Mouse (Mus musculus): ENCODE results near the gene Atg7. TPM values are rescaled to one million over a fixed set of nuclear protein-coding genes. Genes with fewer than 3 reads are reported as not detected.
"Not testable (repeated sequence)": the region's sequence is repeated elsewhere in the genome, so short reads cannot be mapped to it uniquely, and the experiment has no call there.

The Atg7 gene
- polyA plus RNA-seq (2015; fragmentation: Nextera tagmentation; extraction: Ambion mirVana), result 20.8 and 23.7 TPM in 2 replicates

DNA sequence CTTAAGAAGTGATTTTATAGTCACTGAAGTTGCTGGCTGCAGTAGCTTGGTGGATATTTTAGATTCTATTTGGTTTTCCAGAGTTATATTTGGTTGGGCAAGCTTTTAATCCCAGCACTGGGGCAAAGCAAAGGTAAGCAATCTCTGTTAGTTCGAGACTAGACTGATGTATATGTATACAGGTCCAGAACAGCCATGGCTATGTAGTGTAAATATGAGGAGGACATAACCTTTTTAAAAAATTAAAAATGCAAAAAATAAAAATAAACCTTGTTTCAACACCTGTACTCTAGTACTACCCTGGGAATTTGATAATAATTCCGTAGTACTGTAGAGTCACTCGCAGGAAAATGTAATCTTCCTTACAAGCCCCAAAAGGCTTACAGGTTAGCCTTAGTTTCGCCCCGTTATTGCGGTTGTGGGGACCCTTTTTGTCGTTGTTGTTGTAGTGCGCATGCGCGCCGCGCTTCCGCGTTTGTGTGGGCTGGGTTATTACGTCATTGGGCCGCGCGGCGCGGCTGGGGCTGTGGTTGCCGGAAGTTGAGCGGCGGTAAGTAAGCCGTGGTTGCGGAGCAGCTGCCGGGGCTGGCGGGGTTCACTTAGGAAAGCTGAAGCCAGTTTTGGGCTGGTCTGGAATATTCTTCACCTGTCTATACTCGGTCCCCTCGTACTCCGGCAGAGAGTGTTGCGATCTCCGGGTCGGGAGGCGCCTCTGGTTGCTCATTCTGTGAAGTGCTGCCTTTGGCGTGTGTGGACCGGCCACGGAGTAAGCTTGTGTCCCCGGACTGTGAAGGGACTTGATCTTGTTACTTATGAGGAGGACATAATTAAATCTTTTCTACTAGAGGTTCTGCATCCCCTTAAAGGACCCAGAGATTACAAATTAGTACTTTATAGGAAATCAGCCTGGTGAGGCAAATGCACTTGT, at the start of gene Atg7:
Atg7 (plus strand) TSS at position 497 of the 928 bp plus-strand sequence.
- peak; percentile 89 for ATAC-seq (replicated peaks)
- no peaks in the 10 kb centered on the region for H3K36me3 ChIP-seq
- WGBS, result under 1% methylated on average over 38 of the region's 38 CpGs
- peak within 1 kb of the TSS; percentile 89 for H3K4me3 ChIP-seq
- H3K4me1 ChIP-seq, result peaks cover 7% of the 10 kb centered on the region
- no peaks in the 10 kb centered on the region for H3K27me3 ChIP-seq
- peak within 1 kb of the TSS; percentile 89 for H3K4me2 ChIP-seq (replicated peaks)
- peak within 1 kb of the TSS; percentile 67 for H3K9ac ChIP-seq (replicated peaks)
- H3K9me3 ChIP-seq, result no peaks in the 10 kb centered on the region
- H3K27ac ChIP-seq (replicated peaks), result peak within 1 kb of the TSS; percentile 73

DNA sequence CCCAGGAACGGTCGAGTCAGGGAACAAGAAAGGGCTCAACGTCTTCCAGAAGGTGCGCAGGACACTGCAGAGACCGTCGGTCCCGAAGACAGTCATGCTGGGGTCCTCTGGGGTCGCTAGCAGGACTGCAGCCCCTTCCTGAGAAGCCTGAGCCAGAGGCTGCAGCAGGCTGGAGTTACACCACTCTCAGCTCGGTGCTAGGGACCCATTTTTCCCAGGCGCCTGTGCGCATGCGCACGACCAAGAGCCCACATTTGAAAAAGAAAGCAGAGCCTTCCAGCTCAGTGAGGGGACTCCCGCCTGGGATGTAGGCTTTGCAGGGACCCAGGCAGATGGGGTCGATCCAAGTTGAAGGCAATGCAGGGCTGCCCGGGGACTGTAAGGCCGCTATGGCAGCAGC, 28.8 kb upstream of the Atg7 start:
- under 1% methylated on average over 8 of the region's 17 CpGs for WGBS
- H3K4me1 ChIP-seq; ATAC-seq (replicated peaks); H3K9me3 ChIP-seq; H3K4me2 ChIP-seq (replicated peaks); H3K4me3 ChIP-seq; H3K9ac ChIP-seq (replicated peaks); H3K36me3 ChIP-seq; H3K27me3 ChIP-seq; H3K27ac ChIP-seq (replicated peaks): not testable (repeated sequence)

DNA sequence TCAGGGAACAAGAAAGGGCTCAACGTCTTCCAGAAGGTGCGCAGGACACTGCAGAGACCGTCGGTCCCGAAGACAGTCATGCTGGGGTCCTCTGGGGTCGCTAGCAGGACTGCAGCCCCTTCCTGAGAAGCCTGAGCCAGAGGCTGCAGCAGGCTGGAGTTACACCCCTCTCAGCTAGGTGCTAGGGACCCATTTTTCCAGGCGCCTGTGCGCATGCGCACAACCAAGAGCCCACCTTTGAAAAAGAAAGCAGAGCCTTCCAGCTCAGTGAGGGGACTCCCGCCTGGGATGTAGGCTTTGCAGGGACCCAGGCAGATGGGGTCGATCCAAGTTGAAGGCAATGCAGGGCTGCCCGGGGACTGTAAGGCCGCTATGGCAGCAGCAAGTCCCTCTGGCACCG, 9.0 kb upstream of the Atg7 start:
- ATAC-seq (replicated peaks); H3K9ac ChIP-seq (replicated peaks): not testable (repeated sequence)
- no CpG with 5 or more reads among the region's 14 CpGs for WGBS

DNA sequence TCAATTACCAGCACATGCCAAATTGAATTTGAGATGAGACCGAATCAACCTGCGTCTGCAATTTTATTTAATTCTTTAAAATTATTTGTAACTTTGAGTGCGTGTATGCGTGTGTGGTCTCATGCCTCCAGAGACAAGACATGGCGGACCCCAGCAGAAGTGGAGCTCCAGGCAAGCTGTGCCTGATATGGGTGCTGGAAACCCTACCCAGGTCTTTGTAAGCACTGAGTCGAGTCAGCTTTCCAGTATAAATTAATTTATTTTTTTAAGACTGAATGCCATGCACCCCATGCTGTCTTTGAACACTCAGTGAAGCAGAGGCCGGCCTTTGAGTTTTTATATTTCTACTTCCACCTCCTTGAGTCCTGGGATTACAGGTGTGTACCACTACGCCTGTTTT, 819 bp downstream of the Atg7 start:
- Histone ChIP-seq H3K4me3 (peak overlapping the region; percentile 89), H3K27me3 (no peaks in the 10 kb centered on the region), H3K4me1 (peaks cover 7% of the 10 kb centered on the region), H3K27ac (replicated peaks) (no peak overlapping the region), H3K9me3 (no peaks in the 10 kb centered on the region), H3K36me3 (no peaks in the 10 kb centered on the region), H3K9ac (replicated peaks) (peak overlapping the region; percentile 67), H3K4me2 (replicated peaks) (peak overlapping the region; percentile 89)
- ATAC-seq (replicated peaks), result no peak
- WGBS, result 51% methylated on average over 8 of the region's 8 CpGs

More for the DNA sequence above, 9.0 kb upstream of the Atg7 start:
- not testable (repeated sequence) for H3K4me2 ChIP-seq (replicated peaks); H3K27me3 ChIP-seq; H3K36me3 ChIP-seq; H3K4me3 ChIP-seq; H3K9me3 ChIP-seq; H3K27ac ChIP-seq (replicated peaks); H3K4me1 ChIP-seq

DNA sequence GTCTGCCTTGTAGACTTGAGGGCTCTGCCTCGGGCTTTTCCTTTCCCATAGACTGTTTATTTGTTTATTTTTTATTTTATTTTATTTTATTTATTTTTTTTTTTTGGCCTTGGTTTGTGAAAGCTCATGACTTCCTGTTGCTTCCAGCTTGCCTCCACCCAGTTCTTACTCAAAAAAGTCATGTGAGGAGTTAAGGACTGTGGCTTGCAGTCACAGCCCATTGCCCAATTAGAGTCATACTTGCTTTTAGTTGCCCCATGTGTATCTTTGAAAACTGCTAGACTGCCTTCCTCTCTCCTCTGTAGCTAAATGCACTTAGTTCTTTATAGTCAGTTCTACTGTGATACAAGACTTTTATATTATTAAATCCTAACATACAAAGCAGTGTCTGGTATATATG, 1.6 kb downstream of the Atg7 start:
- Histone ChIP-seq H3K9me3 (no peaks in the 10 kb centered on the region), H3K27me3 (no peaks in the 10 kb centered on the region), H3K4me3 (no peak overlapping the region), H3K36me3 (no peaks in the 10 kb centered on the region), H3K27ac (replicated peaks) (no peak overlapping the region), H3K4me2 (replicated peaks) (no peak overlapping the region), H3K4me1 (peaks cover 7% of the 10 kb centered on the region), H3K9ac (replicated peaks) (no peak overlapping the region)
- no peak for ATAC-seq (replicated peaks)
- 84% methylated on average over 1 of the region's 1 CpGs for WGBS

DNA sequence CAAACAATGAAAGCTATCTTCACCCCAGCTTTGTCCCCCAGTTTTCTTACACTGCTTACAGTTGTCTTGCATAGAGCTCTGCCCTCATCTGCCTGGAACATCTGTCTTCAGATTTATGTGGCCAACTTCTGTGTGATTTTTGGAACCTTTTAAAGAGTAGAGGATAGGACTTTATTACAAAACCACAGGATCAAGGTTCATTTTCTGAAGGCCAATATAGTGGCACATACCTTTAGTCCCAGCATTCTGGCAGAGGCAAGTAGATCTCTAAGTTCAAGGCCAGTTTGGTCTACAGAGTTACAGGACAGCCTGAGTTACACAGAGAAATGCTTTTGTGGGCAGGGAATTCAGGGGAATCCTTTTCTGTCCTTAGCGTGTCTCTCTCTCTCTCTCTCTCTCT, 3.3 kb downstream of the Atg7 start:
- no peaks in the 10 kb centered on the region for H3K9me3 ChIP-seq
- no peak overlapping the region for H3K4me3 ChIP-seq
- 71% methylated on average over 1 of the region's 1 CpGs for WGBS
- no peak overlapping the region for H3K4me2 ChIP-seq (replicated peaks)
- H3K9ac ChIP-seq (replicated peaks), result no peak overlapping the region
- no peak overlapping the region for H3K27ac ChIP-seq (replicated peaks)
- H3K27me3 ChIP-seq, result no peaks in the 10 kb centered on the region
- H3K4me1 ChIP-seq, result peaks cover 7% of the 10 kb centered on the region
- H3K36me3 ChIP-seq, result no peaks in the 10 kb centered on the region
- ATAC-seq (replicated peaks), result no peak

DNA sequence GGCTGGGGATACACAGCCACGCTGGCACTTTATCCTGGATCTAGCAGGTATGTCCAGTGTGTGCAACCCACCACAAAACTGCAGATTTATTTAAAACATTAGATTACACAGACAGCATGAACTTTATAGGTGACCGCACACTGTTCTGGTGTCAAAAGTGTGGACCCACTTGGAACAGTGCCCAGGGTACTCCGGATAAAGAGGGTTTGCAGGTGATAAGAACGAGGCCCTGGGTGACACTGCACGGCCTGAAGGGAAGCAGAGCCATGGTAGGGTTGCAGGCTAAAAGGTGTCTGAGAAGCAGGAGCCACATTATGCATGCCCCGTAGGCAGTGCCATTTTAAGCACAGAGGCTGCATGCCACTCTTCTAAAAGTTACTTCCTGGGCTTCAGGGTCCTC, 4.1 kb downstream of the Atg7 start:
- no peak overlapping the region for H3K4me2 ChIP-seq (replicated peaks)
- no peaks in the 10 kb centered on the region for H3K36me3 ChIP-seq
- WGBS, result 89% methylated on average over 6 of the region's 6 CpGs
- H3K9ac ChIP-seq (replicated peaks), result no peak overlapping the region
- H3K4me1 ChIP-seq, result peaks cover 10% of the 10 kb centered on the region
- no peaks in the 10 kb centered on the region for H3K9me3 ChIP-seq
- no peaks in the 10 kb centered on the region for H3K27me3 ChIP-seq
- no peak overlapping the region for H3K27ac ChIP-seq (replicated peaks)
- H3K4me3 ChIP-seq, result no peak overlapping the region
- ATAC-seq (replicated peaks), result no peak

DNA sequence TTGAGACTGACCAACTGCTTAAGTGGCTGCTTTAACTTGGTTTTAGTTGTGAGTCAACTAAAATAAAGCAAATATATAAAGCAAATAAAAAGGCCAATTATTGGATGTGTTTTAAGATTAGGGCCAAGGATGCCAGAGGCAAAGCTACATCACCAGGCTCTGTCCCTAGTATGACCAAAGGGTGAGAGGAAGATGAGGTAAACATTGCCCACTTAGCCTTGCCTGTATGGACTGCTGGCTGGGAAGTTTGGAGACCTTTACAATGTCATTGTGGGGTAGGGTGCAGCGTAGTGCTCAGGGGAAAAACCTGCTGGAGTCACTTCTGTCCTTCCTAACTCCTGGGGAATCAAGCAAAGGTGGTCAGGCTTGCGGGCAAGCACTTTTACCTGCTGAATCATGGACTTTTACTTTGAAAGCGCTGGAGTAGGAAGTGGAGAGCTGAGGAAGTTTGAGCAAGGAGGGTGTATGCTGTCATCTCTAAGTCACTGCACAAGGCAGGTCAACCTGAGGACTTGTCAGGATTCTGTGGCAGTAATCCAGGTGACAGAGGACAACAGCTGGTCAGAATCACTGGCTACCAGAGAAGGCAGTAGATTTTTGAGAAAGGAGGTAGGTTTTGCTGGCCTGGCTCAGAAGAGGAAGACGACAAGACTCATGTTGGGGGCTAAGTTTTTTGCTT, 5.6 kb downstream of the Atg7 start:
- ATAC-seq (replicated peaks), result no peak
- WGBS, result 86% methylated on average over 4 of the region's 4 CpGs

DNA sequence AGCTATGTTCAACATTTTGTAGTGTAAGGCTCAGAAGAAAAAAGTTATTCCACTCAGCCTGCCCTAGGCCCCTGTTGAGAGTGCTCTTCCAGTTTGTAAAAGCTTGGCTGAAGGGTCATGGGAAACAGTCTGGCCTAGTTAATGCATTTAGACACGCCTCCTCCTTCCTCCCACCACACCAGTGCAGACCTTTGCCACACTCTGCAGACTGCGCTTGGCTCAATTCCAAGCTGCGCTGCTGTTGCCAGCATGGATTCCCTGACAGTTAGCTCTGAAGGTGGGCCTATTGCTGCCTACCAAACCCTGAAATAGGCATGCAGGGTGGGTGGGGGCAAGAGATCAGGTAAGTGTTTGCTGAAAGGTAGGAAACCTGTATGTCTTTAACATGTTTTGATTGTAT, 9.3 kb downstream of the Atg7 start:
- Histone ChIP-seq H3K27me3 (no peaks in the 10 kb centered on the region), H3K36me3 (no peaks in the 10 kb centered on the region), H3K27ac (replicated peaks) (no peak overlapping the region), H3K4me2 (replicated peaks) (no peak overlapping the region), H3K4me1 (peaks cover 8% of the 10 kb centered on the region), H3K4me3 (no peak overlapping the region), H3K9me3 (no peaks in the 10 kb centered on the region), H3K9ac (replicated peaks) (no peak overlapping the region)
- ATAC-seq (replicated peaks), result no peak
- 44% methylated on average over 3 of the region's 3 CpGs for WGBS

More for the DNA sequence above, 5.6 kb downstream of the Atg7 start:
- Histone ChIP-seq H3K4me1 (peaks cover 13% of the 10 kb centered on the region), H3K4me2 (replicated peaks) (no peak overlapping the region), H3K27me3 (no peaks in the 10 kb centered on the region), H3K9ac (replicated peaks) (no peak overlapping the region), H3K27ac (replicated peaks) (no peak overlapping the region), H3K9me3 (no peaks in the 10 kb centered on the region), H3K36me3 (no peaks in the 10 kb centered on the region), H3K4me3 (no peak overlapping the region)

DNA sequence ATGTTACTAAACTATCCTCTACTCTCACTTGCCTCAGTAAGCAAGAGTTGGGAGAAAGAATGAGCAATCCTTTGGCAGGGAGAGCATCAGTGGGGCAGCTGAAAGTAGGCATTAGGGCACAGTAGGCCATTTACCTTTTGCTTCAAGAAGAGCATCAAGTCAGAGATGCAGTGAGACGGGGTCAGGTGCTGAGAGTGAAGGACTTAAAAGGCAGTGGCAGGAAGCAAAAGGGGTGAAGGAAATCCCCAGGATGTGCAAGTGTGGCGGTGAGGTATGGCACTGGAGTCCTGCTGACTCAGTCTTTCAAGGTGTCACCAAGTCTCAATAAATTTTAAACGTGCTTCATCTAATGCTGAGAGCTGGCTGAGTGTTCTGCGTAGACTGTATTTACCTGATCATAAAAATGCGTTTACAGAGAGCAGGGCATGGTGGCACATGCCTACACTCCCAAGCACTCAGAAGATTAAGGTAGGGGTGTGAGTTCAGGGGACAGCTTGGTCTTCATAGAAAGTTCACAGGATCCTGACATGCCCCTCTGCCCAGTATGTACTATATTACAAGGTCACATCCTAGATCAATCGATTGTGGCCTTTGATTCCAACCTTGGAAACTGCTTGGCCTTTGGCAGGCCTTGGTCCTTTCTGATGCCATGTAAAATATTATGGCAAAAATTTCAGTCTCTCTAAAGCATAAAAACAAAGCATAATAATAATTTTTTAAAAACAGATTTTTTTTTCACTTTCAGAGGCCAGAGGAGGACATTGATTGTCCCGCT, 14.1 kb downstream of the Atg7 start:
- Histone ChIP-seq H3K36me3 (no peaks in the 10 kb centered on the region), H3K27me3 (no peaks in the 10 kb centered on the region), H3K4me3 (no peak overlapping the region), H3K27ac (replicated peaks) (no peak overlapping the region), H3K9ac (replicated peaks) (no peak overlapping the region), H3K4me2 (replicated peaks) (no peak overlapping the region), H3K9me3 (no peaks in the 10 kb centered on the region), H3K4me1 (peaks cover 5% of the 10 kb centered on the region)
- ATAC-seq (replicated peaks), result no peak
- 90% methylated on average over 7 of the region's 7 CpGs for WGBS

DNA sequence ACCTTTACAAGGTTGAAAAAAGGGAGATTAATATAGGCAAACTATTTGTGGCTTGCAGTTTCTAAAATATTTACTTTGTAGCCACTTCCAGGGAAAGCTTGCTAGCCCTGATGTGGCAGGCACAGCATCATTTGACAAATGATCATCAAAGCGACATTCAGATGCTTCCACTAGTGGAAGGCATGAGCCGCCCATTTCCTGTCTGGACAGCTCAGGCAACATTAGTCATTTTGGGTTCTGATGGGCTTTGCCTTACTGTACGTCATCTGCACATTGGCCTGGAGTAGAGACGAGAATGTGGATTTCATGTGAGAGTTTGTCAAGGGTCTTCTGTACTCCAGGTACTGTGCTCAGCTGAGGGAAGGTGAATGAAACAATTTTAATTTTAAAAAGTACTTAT, 14.9 kb downstream of the Atg7 start:
- no peak for ATAC-seq (replicated peaks)
- no peaks in the 10 kb centered on the region for H3K9me3 ChIP-seq
- H3K4me3 ChIP-seq, result no peak overlapping the region
- no peaks in the 10 kb centered on the region for H3K36me3 ChIP-seq
- no peak overlapping the region for H3K4me2 ChIP-seq (replicated peaks)
- H3K27ac ChIP-seq (replicated peaks), result no peak overlapping the region
- H3K27me3 ChIP-seq, result no peaks in the 10 kb centered on the region
- H3K9ac ChIP-seq (replicated peaks), result no peak overlapping the region
- H3K4me1 ChIP-seq, result no peaks in the 10 kb centered on the region
- 91% methylated on average over 4 of the region's 4 CpGs for WGBS

All from forebrain, embryonic 15.5 days (tissue).